Mouse (Mus musculus): ENCODE measurements at regions not wholly inside any gene's neighbourhood (a gene's known extent, or its start where the extent isn't known, plus 50 kb on each side); places are given as distances from the start of the nearest gene placed in this dataset.

GRCm38 (mm10) chr1:128681261-128681660 lies 89.2 kb upstream of the Cxcr4 start:
- Histone ChIP-seq H3K36me3 (ENCODE audit: control insufficient read depth, insufficient read depth, low read length, poor library complexity, severe bottlenecking) (no peaks in the 10 kb centered on the region), H3K4me3 (ENCODE audit: low read depth, low read length) (no peak overlapping the region), H3K9ac (ENCODE audit: low read depth, poor library complexity, severe bottlenecking) (no peak overlapping the region), H3K27ac (ENCODE audit: insufficient read depth, low read length) (no peak overlapping the region), H3K9me3 (replicated peaks; ENCODE audit: control insufficient read depth, insufficient read depth, low read length, poor library complexity, severe bottlenecking) (no peaks in the 10 kb centered on the region), H3K4me1 (ENCODE audit: control insufficient read depth, insufficient read depth, low read length) (no peaks in the 10 kb centered on the region), H3K27me3 (ENCODE audit: control insufficient read depth, insufficient read depth, low read length, poor library complexity, severe bottlenecking) (no peaks in the 10 kb centered on the region; the same call in 1 of the 2 replicates)
- TF ChIP-seq EP300 (IDR thresholded peaks at IDR 0.05; ENCODE audit: insufficient read depth, low read depth, low read length) (no peak), POLR2A (IDR thresholded peaks at IDR 0.05; ENCODE audit: insufficient read depth, low read length) (no peak), CTCF (IDR thresholded peaks at IDR 0.05; ENCODE audit: low read depth, low read length) (no peak)

GRCm38 (mm10) chr1:128680538-128680937 lies 88.4 kb upstream of the Cxcr4 start:
- Histone ChIP-seq H3K27me3 (ENCODE audit: control insufficient read depth, insufficient read depth, low read length, poor library complexity, severe bottlenecking) (no peaks in the 10 kb centered on the region; the same call in 1 of the 2 replicates), H3K9ac (ENCODE audit: low read depth, poor library complexity, severe bottlenecking) (no peak overlapping the region), H3K4me3 (ENCODE audit: low read depth, low read length) (no peak overlapping the region), H3K4me1 (ENCODE audit: control insufficient read depth, insufficient read depth, low read length) (no peaks in the 10 kb centered on the region), H3K9me3 (replicated peaks; ENCODE audit: control insufficient read depth, insufficient read depth, low read length, poor library complexity, severe bottlenecking) (no peaks in the 10 kb centered on the region), H3K27ac (ENCODE audit: insufficient read depth, low read length) (no peak overlapping the region), H3K36me3 (ENCODE audit: control insufficient read depth, insufficient read depth, low read length, poor library complexity, severe bottlenecking) (no peaks in the 10 kb centered on the region)
- TF ChIP-seq CTCF (IDR thresholded peaks at IDR 0.05; ENCODE audit: low read depth, low read length) (no peak), EP300 (IDR thresholded peaks at IDR 0.05; ENCODE audit: insufficient read depth, low read depth, low read length) (no peak), POLR2A (IDR thresholded peaks at IDR 0.05; ENCODE audit: insufficient read depth, low read length) (no peak)

- Histone ChIP-seq H3K4me1 (ENCODE audit: control insufficient read depth, insufficient read depth, low read length) (no peaks in the 10 kb centered on the region), H3K4me3 (ENCODE audit: low read depth, low read length) (no peak overlapping the region), H3K9ac (ENCODE audit: low read depth, poor library complexity, severe bottlenecking) (no peak overlapping the region), H3K9me3 (replicated peaks; ENCODE audit: control insufficient read depth, insufficient read depth, low read length, poor library complexity, severe bottlenecking) (no peaks in the 10 kb centered on the region), H3K27me3 (ENCODE audit: control insufficient read depth, insufficient read depth, low read length, poor library complexity, severe bottlenecking) (no peaks in the 10 kb centered on the region; the same call in 1 of the 2 replicates), H3K36me3 (ENCODE audit: control insufficient read depth, insufficient read depth, low read length, poor library complexity, severe bottlenecking) (no peaks in the 10 kb centered on the region), H3K27ac (ENCODE audit: insufficient read depth, low read length) (no peak overlapping the region)
- no peak for TF ChIP-seq POLR2A (IDR thresholded peaks at IDR 0.05; ENCODE audit: insufficient read depth, low read length)
- no peak for TF ChIP-seq CTCF (IDR thresholded peaks at IDR 0.05; ENCODE audit: low read depth, low read length)
- no peak for TF ChIP-seq EP300 (IDR thresholded peaks at IDR 0.05; ENCODE audit: insufficient read depth, low read depth, low read length)
Measured at GRCm38 (mm10) chr1:128680012-128680411, 87.9 kb upstream of the Cxcr4 start.

DNA sequence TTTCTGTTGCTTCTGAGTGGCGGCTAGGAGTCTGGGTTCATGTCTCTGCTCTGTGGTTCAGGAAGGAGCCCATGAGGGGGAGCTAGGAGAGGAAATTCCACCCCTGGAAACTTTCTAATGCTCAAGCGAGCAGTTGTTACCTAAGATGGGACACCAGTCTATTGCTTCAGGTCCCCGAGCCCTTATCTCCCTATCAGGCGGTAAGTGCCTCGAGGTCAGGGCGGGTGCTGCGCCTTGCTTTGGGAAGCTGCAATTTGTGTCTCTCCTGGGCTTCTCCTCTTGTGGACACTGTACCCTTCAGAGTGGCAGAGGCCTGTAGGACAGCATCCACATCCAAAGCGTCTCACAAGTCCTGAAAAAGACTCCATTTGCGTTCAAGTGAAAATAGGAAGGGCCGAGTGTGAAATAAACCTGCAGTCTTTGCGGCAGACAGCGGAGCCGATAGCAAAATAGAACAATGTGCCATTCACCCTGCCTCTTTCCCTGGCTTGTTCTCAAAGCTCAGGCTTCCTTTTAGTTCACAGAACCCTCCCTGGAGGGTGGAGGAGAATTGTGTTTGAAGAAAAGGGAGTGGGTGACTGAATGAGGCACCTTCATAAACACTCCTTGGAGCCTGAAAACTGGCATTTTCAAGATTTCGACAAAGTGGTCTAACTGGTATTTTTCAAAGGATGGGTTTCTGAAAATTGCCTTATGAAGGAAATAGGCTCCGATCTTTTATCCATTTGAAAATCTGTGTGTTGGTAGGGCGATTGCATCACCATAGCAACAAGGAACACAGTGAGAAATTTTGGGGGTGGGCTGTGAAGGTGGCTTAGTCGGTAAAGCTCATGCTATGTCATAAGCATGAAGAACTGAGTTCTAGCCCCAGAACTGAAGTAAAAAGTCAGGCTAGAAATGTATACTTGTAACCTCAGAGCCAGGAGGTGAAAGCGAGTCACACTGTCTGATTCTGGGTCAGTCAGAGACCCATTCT lies 87.2 kb upstream of the Cxcr4 start:
- no peaks in the 10 kb centered on the region for H3K4me1 ChIP-seq (ENCODE audit: control insufficient read depth, insufficient read depth, low read length)
- H3K36me3 ChIP-seq (ENCODE audit: control insufficient read depth, insufficient read depth, low read length, poor library complexity, severe bottlenecking): no peaks in the 10 kb centered on the region
- no peak overlapping the region for H3K27ac ChIP-seq (ENCODE audit: insufficient read depth, low read length)
- H3K27me3 ChIP-seq (ENCODE audit: control insufficient read depth, insufficient read depth, low read length, poor library complexity, severe bottlenecking): no peaks in the 10 kb centered on the region; the same call in 1 of the 2 replicates
- H3K9ac ChIP-seq (ENCODE audit: low read depth, poor library complexity, severe bottlenecking): no peak overlapping the region
- no peaks in the 10 kb centered on the region for H3K9me3 ChIP-seq (replicated peaks; ENCODE audit: control insufficient read depth, insufficient read depth, low read length, poor library complexity, severe bottlenecking)
- no peak overlapping the region for H3K4me3 ChIP-seq (ENCODE audit: low read depth, low read length)
- no peak for TF ChIP-seq CTCF (IDR thresholded peaks at IDR 0.05; ENCODE audit: low read depth, low read length)

DNA sequence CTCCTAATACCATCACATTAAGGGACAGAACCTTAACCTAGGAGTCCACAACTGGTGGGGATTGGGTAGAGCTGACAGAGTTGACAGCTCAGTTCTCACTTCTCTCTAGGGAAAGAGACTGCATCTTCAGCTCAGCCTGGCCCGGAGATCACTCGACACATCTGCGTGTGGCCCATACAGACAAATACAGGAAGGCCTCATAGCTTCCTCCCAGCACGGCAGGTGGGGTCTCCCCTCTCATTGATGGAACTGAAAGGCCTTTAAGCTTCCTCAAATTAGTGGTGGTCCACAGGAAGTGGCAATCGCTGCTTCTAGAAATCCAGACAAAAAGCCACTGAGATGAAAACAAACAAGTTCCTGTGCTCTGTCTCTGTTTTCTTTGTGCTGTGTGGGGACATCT lies 83.4 kb upstream of the Cxcr4 start:
- Histone ChIP-seq H3K27ac (ENCODE audit: insufficient read depth, low read length) (no peak overlapping the region), H3K4me3 (ENCODE audit: low read depth, low read length) (no peak overlapping the region), H3K9ac (ENCODE audit: low read depth, poor library complexity, severe bottlenecking) (no peak overlapping the region), H3K4me1 (ENCODE audit: control insufficient read depth, insufficient read depth, low read length) (no peaks in the 10 kb centered on the region), H3K36me3 (ENCODE audit: control insufficient read depth, insufficient read depth, low read length, poor library complexity, severe bottlenecking) (no peaks in the 10 kb centered on the region), H3K27me3 (ENCODE audit: control insufficient read depth, insufficient read depth, low read length, poor library complexity, severe bottlenecking) (peaks cover 1% of the 10 kb centered on the region), H3K9me3 (replicated peaks; ENCODE audit: control insufficient read depth, insufficient read depth, low read length, poor library complexity, severe bottlenecking) (no peaks in the 10 kb centered on the region)
- TF ChIP-seq POLR2A (IDR thresholded peaks at IDR 0.05; ENCODE audit: insufficient read depth, low read length): no peak

DNA sequence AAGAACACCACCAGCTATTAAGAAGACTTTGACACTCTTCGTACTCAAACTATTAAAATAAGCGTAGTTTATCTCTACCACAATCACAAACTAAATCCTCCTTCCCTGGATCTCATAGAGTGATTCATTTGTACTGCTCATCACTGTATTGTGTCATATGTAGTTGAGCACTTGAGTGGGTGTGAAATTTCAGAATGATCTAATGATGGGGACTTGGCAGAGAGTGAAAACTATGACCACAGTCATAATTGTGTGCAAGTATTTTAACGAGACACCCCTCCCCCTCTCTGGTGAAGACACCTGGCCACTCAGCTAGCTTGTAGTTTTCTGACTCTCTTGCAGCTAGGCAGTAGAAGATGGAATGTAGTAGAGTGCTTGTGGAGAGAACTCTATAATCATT lies 80.2 kb upstream of the Cxcr4 start:
- H3K27me3 ChIP-seq (ENCODE audit: control insufficient read depth, insufficient read depth, low read length, poor library complexity, severe bottlenecking): peaks cover 1% of the 10 kb centered on the region; the same call in 1 of the 2 replicates
- no peaks in the 10 kb centered on the region for H3K36me3 ChIP-seq (ENCODE audit: control insufficient read depth, insufficient read depth, low read length, poor library complexity, severe bottlenecking)
- H3K9ac ChIP-seq (ENCODE audit: low read depth, poor library complexity, severe bottlenecking): no peak overlapping the region
- H3K9me3 ChIP-seq (replicated peaks; ENCODE audit: control insufficient read depth, insufficient read depth, low read length, poor library complexity, severe bottlenecking): no peaks in the 10 kb centered on the region
- TF ChIP-seq POLR2A (IDR thresholded peaks at IDR 0.05; ENCODE audit: insufficient read depth, low read length): no peak
- no peak for TF ChIP-seq CTCF (IDR thresholded peaks at IDR 0.05; ENCODE audit: low read depth, low read length)
- TF ChIP-seq EP300 (IDR thresholded peaks at IDR 0.05; ENCODE audit: insufficient read depth, low read depth, low read length): no peak
- no peaks in the 10 kb centered on the region for H3K4me1 ChIP-seq (ENCODE audit: control insufficient read depth, insufficient read depth, low read length)
- H3K27ac ChIP-seq (ENCODE audit: insufficient read depth, low read length): no peak overlapping the region
- H3K4me3 ChIP-seq (ENCODE audit: low read depth, low read length): no peak overlapping the region

Data from ES-Bruce4 (cell line).